Mouse (Mus musculus): ENCODE results near the gene Wfdc1. TPM values are rescaled to one million over a fixed set of nuclear protein-coding genes. Genes with fewer than 3 reads are reported as not detected.

Gene Wfdc1
- polyA plus RNA-seq, 1 experiment from 2014 or later: 4.2 TPM

- no peak overlapping the region for H3K4me2 ChIP-seq (ENCODE audit: low read length)
- no peaks in the 10 kb centered on the region for H3K27me3 ChIP-seq (replicated peaks; ENCODE audit: control insufficient read depth, insufficient read depth, low read length)
- H3K4me1 ChIP-seq (replicated peaks; ENCODE audit: control insufficient read depth, insufficient read depth, low read length): no peaks in the 10 kb centered on the region
- no peak overlapping the region for H3K9ac ChIP-seq (replicated peaks; ENCODE audit: low read depth, low read length)
- WGBS: 86% methylated on average over 8 of the region's 8 CpGs
- ATAC-seq: no peak
- H3K27ac ChIP-seq (ENCODE audit: low read length): no peak overlapping the region
- H3K4me3 ChIP-seq (replicated peaks; ENCODE audit: low read length): no peak overlapping the region
- no peaks in the 10 kb centered on the region for H3K9me3 ChIP-seq (ENCODE audit: control insufficient read depth, low read length)
- no peaks in the 10 kb centered on the region for H3K36me3 ChIP-seq (ENCODE audit: control insufficient read depth, insufficient read depth)
Measured at GRCm38 (mm10) chr8:119728351-119728895, 62.3 kb downstream of the Wfdc1 start.

- WGBS: 63% methylated on average over 13 of the region's 13 CpGs
- Histone ChIP-seq H3K36me3 (ENCODE audit: control insufficient read depth, insufficient read depth) (no peaks in the 10 kb centered on the region), H3K9me3 (ENCODE audit: control insufficient read depth, low read length) (no peaks in the 10 kb centered on the region), H3K27ac (ENCODE audit: low read length) (no peak overlapping the region), H3K4me2 (ENCODE audit: low read length) (no peak overlapping the region), H3K27me3 (replicated peaks; ENCODE audit: control insufficient read depth, insufficient read depth, low read length) (no peaks in the 10 kb centered on the region), H3K4me3 (replicated peaks; ENCODE audit: low read length) (no peak overlapping the region), H3K9ac (replicated peaks; ENCODE audit: low read depth, low read length) (no peak overlapping the region), H3K4me1 (replicated peaks; ENCODE audit: control insufficient read depth, insufficient read depth, low read length) (no peaks in the 10 kb centered on the region)
- no peak for ATAC-seq
Measured at GRCm38 (mm10) chr8:119732072-119732471, 65.9 kb downstream of the Wfdc1 start.

GRCm38 (mm10) chr8:119736348-119736917 is 70.3 kb downstream of the Wfdc1 start:
- Histone ChIP-seq H3K36me3 (ENCODE audit: control insufficient read depth, insufficient read depth) (no peaks in the 10 kb centered on the region), H3K4me3 (replicated peaks; ENCODE audit: low read length) (no peak overlapping the region), H3K4me1 (replicated peaks; ENCODE audit: control insufficient read depth, insufficient read depth, low read length) (no peaks in the 10 kb centered on the region), H3K4me2 (ENCODE audit: low read length) (no peak overlapping the region), H3K27me3 (replicated peaks; ENCODE audit: control insufficient read depth, insufficient read depth, low read length) (no peaks in the 10 kb centered on the region), H3K9me3 (ENCODE audit: control insufficient read depth, low read length) (no peaks in the 10 kb centered on the region), H3K9ac (replicated peaks; ENCODE audit: low read depth, low read length) (no peak overlapping the region), H3K27ac (ENCODE audit: low read length) (no peak overlapping the region)
- WGBS: 86% methylated on average over 10 of the region's 10 CpGs
- ATAC-seq: no peak

- Histone ChIP-seq H3K9ac (replicated peaks; ENCODE audit: low read depth, low read length) (no peak overlapping the region), H3K4me3 (replicated peaks; ENCODE audit: low read length) (no peak overlapping the region), H3K27ac (ENCODE audit: low read length) (no peak overlapping the region), H3K4me1 (replicated peaks; ENCODE audit: control insufficient read depth, insufficient read depth, low read length) (no peaks in the 10 kb centered on the region), H3K27me3 (replicated peaks; ENCODE audit: control insufficient read depth, insufficient read depth, low read length) (no peaks in the 10 kb centered on the region), H3K4me2 (ENCODE audit: low read length) (no peak overlapping the region), H3K9me3 (ENCODE audit: control insufficient read depth, low read length) (no peaks in the 10 kb centered on the region), H3K36me3 (ENCODE audit: control insufficient read depth, insufficient read depth) (no peaks in the 10 kb centered on the region)
- no peak for ATAC-seq
- WGBS: 81% methylated on average over 11 of the region's 11 CpGs
Measured at GRCm38 (mm10) chr8:119737093-119737900, 71.1 kb downstream of the Wfdc1 start.

Other genes with a start within 250 kb of the Wfdc1 start
- gene Osgin1, start 232.2 kb upstream of the Wfdc1 start, polyA plus RNA-seq (2015; fragmentation: Nextera tagmentation; extraction: Ambion mirVana): 0.20 TPM in 2 replicates
- gene Necab2, start 219.6 kb upstream of the Wfdc1 start, polyA plus RNA-seq (2015; fragmentation: Nextera tagmentation; extraction: Ambion mirVana): 11.9 and 28.9 TPM in 2 replicates
- not detected in 2 replicates for gene Slc38a8, start 164.7 kb upstream of the Wfdc1 start, polyA plus RNA-seq (2015; fragmentation: Nextera tagmentation; extraction: Ambion mirVana)
- gene Mbtps1, start 107.6 kb upstream of the Wfdc1 start, polyA plus RNA-seq (2015; fragmentation: Nextera tagmentation; extraction: Ambion mirVana): 66.6 and 75.9 TPM in 2 replicates
- gene Hsdl1, start 91.2 kb upstream of the Wfdc1 start, polyA plus RNA-seq (2015; fragmentation: Nextera tagmentation; extraction: Ambion mirVana): 179 and 183 TPM in 2 replicates
- gene Dnaaf1, start 91.1 kb upstream of the Wfdc1 start, polyA plus RNA-seq (2015; fragmentation: Nextera tagmentation; extraction: Ambion mirVana): 0.24 and 0.39 TPM in 2 replicates
- 19.3 and 19.4 TPM in 2 replicates for gene Taf1c, start 61.1 kb upstream of the Wfdc1 start, polyA plus RNA-seq (2015; fragmentation: Nextera tagmentation; extraction: Ambion mirVana)
- gene Adad2, start 53.6 kb upstream of the Wfdc1 start, polyA plus RNA-seq (2015; fragmentation: Nextera tagmentation; extraction: Ambion mirVana): not detected in 2 replicates
- not detected in 2 replicates for gene Kcng4, start 30.7 kb upstream of the Wfdc1 start, polyA plus RNA-seq (2015; fragmentation: Nextera tagmentation; extraction: Ambion mirVana)
- gene Atp2c2, start 33.6 kb downstream of the Wfdc1 start, polyA plus RNA-seq (2015; fragmentation: Nextera tagmentation; extraction: Ambion mirVana): 0.06 and 0.14 TPM in 2 replicates
- gene Tldc1, start 112.1 kb downstream of the Wfdc1 start, polyA plus RNA-seq (2015; fragmentation: Nextera tagmentation; extraction: Ambion mirVana): 15.3 and 16.1 TPM in 2 replicates
- gene Cotl1, start 174.2 kb downstream of the Wfdc1 start, polyA plus RNA-seq (2015; fragmentation: Nextera tagmentation; extraction: Ambion mirVana): 119 and 147 TPM in 2 replicates
- 15.2 and 19.1 TPM in 2 replicates for gene Klhl36, start 195.9 kb downstream of the Wfdc1 start, polyA plus RNA-seq (2015; fragmentation: Nextera tagmentation; extraction: Ambion mirVana)
- gene Usp10, start 244.0 kb downstream of the Wfdc1 start, polyA plus RNA-seq (2015; fragmentation: Nextera tagmentation; extraction: Ambion mirVana): 158 TPM in 2 replicates
- 3.1 and 4.7 TPM in 2 replicates for gene Gm20388, start 244.5 kb downstream of the Wfdc1 start, polyA plus RNA-seq (2015; fragmentation: Nextera tagmentation; extraction: Ambion mirVana)